Mouse (Mus musculus) gastrocnemius, postnatal 36 days (tissue): ENCODE data around the gene Fpr2. TPM values are rescaled to one million over a fixed set of nuclear protein-coding genes. Genes with fewer than 3 reads are reported as not detected.
"Not testable (repeated sequence)": the region's sequence is repeated elsewhere in the genome, so short reads cannot be mapped to it uniquely, and the experiment has no call there.

Experiments used
- DNase-seq, 2 experiments: peaks; one replicate each; pipeline ENCODE4 v3.0.0; 2022
- intact Hi-C: fragments of 180-260 bp; cut with DNase I; formaldehyde crosslinking; loops from one replicate; pipeline ENCODE4 v1.15.1; 2025
- long read RNA-seq, 2 experiments: library from polyadenylated mRNA; stranded (forward); transcript quantifications; one replicate each; pipeline ENCODE4 v2.0.0; 2021
- total RNA-seq, 2 experiments: library from RNA; stranded (reverse); gene quantifications; 2 replicates each; pipeline ENCODE4 v1.2.3; 2021

Gene Fpr2
- not detected for total RNA-seq
- long read RNA-seq, experiment 1 = 0 reads
- long read RNA-seq, experiment 2 = 0 reads

GRCm38 (mm10) chr17:17887774-17888248 is at the start of gene Fpr2, which contains the start of gene Fpr3:
Gene Fpr2 (plus strand): TSS chr17:17887824.
Gene Fpr3 (plus strand): TSS chr17:17887852.
- intact Hi-C loops = no loop called here
- no peak for DNase-seq

- intact Hi-C loops = loop anchor here (1.0 kb wide), 1 partner anchor 72 kb away; no protein-coding TSS in a partner anchor
- peak; percentile 96 for DNase-seq
Measured at GRCm38 (mm10) chr17:17837919-17838701, 49.5 kb upstream of the Fpr2 start.

- intact Hi-C loops = no loop called here
- DNase-seq = no peak
Measured at GRCm38 (mm10) chr17:17839276-17839675, 48.3 kb upstream of the Fpr2 start.

- no peak for DNase-seq
- intact Hi-C loops = loop anchor here (5.0 kb wide), 1 partner anchor 57 kb away; no protein-coding TSS in a partner anchor
Measured at GRCm38 (mm10) chr17:17840796-17841195, 46.8 kb upstream of the Fpr2 start.

DNA sequence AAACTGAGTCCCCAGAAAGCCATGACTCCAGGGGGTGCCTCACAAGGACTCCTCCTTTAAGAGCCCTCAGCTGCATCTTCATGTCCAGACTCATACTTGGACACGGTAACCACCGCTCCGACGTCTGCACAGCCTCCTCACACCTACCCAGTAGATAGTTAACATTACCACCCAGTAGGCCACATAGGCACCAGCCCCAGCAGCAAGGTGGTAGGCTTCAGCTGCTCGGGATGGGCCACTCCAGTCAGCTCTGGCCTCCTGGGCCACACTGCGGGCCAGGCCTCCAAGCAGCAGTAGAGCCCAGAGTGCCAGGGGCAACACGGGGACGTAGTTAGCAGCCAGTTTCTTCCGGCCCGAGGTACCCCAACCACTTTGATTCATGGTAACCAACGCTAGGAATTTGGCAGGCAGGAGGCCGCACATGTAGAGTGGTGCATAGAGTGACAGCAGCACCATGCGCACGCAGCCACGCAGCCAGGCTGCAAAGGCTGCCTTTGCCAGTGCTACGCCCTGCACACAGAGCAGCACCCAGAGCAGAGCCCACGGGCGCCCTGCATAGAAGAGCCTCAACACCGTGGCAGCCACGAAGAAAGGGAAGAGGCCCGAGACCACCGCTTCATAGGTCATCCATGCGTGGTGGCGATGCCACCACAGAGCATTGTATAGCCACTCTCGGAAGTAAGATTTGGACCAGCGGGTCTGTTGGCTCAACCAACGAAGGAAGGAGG is 43.9 kb upstream of the Fpr2 start:
- no peak for DNase-seq
- intact Hi-C loops = loop anchor here (5.0 kb wide), 1 partner anchor 54 kb away; no protein-coding TSS in a partner anchor

DNA sequence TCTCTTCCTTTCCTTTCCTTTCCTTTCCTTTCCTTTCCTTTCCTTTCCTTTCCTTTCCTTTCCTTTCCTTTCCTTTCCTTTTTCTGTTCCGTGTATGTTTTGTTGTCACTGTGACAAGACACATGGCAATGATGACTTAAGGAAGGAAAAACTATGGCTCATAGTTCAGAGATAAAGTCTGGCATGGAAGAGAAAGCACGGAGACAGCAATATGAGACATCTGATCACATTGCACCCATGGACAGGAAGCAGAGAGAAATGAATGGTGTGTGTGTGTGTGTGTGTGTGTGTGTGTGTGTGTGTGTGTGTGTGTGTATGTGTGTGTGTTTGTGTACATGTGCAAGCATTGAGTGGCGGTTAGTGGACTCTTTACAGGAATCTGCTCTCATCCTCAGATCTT is 43.0 kb upstream of the Fpr2 start:
- not testable (repeated sequence) for DNase-seq
- intact Hi-C loops = loop anchor here (5.0 kb wide), 1 partner anchor 53 kb away; no protein-coding TSS in a partner anchor

DNA sequence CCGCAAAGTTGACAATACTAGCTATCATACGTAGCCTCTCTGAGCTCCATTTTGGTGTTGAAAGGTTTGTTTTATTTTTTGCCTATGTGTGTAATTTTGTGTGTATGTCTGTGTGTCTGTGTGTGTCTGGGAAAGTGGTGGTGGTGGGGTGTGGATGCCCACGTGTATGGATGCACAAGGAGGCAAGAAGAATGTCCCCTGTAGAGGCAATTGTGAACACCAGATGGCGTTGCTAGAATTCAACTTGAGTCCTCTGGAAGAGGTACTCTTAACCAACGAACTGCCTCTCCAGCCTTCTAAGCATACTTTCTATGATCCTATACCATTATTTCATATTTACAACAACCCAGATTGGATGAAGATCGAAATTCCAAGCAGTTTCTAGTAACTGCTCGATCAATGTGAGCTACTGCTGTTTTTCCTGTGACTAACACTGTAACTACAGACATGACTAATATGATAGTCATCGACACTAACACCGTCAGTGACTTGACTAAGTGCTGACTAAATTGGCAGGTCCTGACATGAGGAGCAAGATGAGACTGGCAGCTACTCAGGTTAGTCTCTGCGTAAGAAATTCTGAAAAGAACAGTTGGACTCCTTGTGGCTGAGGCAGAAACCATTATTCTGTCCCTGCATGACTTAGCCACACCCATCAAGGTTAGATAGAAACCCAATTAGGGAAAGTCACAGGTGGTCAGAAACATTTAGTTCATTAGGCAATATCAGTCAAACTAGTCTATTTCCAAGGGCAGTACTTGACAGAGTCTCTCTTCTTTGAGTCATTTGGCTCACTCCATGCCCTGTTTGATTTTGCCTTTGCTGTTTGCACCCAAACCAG is 42.2 kb upstream of the Fpr2 start:
- DNase-seq = no peak

GRCm38 (mm10) chr17:17848988-17849387 is 38.6 kb upstream of the Fpr2 start:
- intact Hi-C loops = no loop called here
- no peak for DNase-seq

More for the DNA sequence above, 42.2 kb upstream of the Fpr2 start:
- intact Hi-C loops = no loop called here

DNA sequence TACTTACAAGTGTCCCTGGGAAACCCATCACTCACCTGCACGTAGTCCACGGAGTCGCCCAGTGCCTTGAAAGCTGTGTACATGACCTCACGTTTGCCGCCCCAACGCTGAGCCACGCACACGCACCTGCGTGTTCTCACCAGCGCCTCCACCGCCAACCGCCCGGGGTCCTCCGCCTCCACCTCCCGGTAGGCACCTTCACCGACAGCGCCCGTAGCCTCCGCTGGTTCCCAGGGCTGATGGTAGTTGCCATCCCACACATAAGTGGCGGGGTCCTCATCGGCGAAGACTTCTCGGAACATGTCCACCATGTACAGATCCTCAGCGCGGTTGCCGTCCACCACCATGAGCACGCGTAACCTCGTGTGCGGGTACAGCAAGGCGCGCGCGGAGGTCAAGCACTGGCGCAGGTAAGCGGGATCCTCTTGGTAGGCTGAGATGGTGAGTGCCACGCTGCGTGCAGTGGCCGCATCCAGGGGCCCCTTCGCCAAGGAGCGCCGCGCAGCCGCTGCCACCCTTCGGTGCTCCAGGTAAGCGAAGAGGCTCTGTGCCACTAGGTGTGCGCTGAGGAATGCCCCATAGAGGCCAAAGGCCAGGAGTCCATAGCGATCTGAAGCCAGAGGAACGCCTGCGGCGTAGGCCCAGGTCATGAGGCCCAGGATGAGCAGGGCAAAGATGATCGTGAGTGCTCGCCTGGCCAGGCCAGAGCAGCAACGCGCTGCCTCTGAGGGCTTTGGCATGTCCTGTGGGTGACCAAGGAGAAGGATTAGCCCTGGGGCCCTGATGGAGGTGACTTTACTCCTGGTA is 37.5 kb upstream of the Fpr2 start:
- DNase-seq = no peak
- intact Hi-C loops = no loop called here

DNA sequence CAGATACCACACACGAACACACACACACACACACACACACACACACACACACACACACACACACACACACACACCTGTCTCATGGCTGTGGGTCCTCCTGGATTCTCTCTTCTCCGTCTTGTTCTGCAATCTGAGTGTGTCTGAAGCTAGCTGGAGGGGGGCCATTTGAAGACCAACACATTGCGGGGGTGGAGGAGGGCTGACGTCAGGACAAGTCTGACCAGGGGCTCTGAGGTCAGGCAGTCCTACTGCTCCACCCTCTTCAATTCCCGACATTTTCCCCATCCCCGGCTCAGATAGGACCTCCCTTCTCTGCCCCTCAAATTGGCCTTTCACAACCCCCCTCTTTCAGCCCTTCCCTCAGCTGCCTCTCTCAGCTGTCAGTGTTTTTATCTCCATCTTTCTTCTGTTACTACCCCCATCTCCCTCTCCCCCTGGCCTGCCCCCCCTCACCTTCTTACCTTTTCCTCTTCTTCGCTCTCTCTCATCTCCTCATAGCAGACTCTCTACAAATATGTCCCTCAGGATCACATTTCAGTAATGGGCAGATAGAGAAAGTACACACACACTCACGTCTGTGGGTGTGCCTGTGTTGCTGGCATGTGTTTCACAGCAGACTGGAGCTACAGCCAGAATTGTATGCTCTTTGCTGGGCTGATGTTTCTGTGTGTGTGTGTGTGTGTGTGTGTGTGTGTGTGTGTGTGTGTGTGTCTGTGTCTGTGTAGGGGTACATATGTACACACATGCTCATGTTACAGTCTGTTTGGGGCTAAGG is 32.4 kb upstream of the Fpr2 start, which contains the start of gene Has1:
Gene Has1 (minus strand): TSS at position 142 of the 775 bp plus-strand sequence.
- intact Hi-C loops = no loop called here
- DNase-seq = no peak

GRCm38 (mm10) chr17:17856612-17857011 is 31.0 kb upstream of the Fpr2 start:
- intact Hi-C loops = no loop called here
- no peak for DNase-seq

DNA sequence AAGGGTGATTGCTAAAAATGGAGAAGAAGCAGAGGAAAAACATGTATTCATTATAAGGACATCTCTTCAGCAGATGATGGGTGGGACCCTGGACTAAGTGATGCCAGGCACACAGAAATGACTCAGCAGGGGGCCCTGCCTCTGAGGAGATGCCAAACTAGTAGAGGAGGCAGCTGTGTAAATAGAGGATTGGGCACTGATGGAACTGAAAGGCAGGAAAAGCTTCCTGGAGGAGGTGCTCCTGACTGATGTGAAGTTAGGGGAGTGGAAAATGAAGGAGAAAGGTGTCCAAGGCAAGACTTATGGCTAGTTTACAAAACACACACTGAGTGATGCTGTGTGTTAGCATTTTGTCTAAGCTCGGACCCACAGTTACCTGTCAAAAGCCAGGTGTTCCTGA is 30.2 kb upstream of the Fpr2 start:
- no peak for DNase-seq
- intact Hi-C loops = no loop called here

DNA sequence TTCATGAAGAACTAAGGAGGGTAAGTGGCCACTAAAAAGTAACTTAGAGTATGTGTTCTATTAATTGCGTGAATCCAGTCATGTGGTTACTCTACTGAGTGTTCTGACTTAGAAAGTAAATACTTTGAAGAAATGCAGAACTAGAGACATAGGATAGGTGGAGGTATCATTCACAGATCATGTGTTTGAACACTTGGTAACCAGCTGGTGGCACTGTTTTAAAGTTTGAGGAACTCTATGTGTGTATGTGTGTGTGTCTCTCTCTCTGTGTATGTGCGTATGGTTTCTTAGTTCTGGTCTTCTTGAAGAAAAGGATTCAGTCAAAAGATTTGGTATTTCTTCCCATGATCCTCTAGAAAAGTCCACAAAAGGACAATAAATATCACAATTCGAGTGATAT is 27.5 kb upstream of the Fpr2 start:
- intact Hi-C loops = no loop called here
- no peak for DNase-seq

- DNase-seq = peak in 1 of 2 experiments; percentile 14
- intact Hi-C loops = no loop called here
Measured at GRCm38 (mm10) chr17:17862360-17862759, 25.3 kb upstream of the Fpr2 start.

DNA sequence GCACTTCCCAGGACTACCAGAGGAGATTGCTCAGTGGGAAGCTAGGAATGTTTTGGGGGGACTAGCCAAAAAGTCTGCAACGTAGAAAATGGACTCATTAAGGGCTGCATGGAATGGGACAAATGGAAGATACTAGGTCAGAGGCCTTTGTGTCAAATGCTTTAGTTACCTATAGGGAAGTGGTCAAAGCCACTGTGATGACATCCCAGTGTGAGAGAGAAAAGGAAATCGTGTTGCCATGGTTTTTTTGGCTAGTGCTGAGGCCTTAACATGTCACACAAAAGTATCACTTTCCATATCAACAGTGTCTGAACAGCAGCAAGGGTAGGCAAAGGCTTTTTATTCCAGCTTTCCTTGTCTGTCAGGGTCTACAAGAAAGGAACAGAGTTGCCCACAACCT is 22.5 kb upstream of the Fpr2 start:
- no peak for DNase-seq
- intact Hi-C loops = no loop called here

DNA sequence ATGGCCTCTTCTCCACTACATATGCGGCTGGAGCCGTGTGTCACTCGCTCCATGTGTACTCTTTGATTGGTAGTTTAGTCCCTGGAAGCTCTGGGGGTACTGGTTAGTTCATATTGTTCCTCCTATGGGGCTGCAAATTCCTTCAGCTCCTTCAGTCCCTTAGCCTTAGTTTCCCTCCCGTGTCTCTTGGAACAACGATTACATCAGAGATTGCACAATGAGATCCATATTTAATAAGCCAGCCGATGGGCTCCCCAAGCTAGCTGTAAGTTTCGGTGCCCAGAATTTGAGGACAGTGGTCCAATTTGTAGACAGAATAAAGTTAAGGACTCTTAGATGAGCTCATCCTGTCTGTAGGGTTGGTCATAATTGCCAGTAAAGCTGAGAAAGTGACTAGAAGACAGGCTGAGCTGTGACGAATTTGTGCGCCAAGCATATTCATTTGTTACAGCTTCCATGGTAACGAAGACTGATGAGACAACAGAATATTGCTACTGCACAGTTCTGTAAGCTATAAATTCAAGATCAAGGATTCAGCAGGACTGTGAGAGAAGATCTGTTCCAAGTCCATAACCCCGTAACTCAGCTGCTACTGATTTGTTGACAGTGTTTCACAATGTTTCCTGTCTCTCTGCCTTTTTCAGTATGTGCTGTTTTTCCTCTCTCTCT is 20.7 kb upstream of the Fpr2 start:
- no peak for DNase-seq

DNA sequence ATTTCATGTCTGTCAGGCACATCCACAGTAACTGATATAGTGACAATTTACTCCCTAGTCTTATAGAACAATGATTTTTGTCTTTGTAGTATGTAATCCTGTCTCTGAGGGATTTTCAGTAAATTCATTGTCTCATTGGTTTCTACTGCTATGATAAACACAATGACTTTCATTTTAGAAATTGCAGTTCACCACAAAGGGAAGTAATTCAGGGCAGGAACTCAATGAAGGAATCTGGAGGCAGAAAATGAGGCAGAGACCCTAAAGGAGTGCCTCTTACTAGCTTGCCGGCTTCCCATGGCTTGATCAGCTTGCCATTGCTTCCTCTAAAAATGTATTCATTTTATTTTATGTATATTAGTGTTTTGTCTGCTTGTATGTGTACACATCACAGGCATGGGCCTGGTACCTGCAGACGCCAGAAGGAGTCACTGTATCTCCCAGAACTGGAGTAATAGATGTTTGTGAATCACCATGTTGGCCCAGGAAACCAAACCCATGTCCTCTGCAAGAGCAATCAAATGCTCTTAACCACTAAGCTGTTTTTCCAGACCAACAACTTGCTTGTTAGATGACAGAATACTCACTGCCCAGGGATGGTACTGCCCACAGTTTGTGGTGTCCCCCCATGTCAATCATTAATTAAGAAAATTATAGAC is 16.6 kb upstream of the Fpr2 start:
- DNase-seq = no peak
- intact Hi-C loops = no loop called here

More for the DNA sequence above, 20.7 kb upstream of the Fpr2 start:
- intact Hi-C loops = no loop called here

DNA sequence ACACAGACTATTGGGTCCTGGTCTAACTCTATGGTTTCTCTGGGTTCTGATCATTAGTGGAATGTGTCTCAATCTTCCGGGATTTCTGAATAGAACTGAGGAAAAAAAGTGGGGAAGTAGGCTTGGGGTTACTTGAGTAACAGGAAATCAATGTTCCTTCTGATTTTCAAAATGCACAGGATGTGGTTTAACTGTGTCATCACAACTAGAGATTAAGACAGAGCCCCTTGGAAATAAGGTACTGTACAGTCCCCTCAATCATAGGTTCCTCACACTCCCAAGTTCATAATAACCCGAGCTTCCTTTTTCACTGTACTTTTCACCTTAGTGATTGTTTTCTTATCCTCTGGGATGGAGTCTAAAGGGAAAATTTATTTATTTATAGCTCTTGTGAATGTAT is 15.9 kb upstream of the Fpr2 start:
- intact Hi-C loops = no loop called here
- no peak for DNase-seq
